Comparison of ENCODE assay signal across 8 mouse cellular contexts in the genomic region with DNA sequence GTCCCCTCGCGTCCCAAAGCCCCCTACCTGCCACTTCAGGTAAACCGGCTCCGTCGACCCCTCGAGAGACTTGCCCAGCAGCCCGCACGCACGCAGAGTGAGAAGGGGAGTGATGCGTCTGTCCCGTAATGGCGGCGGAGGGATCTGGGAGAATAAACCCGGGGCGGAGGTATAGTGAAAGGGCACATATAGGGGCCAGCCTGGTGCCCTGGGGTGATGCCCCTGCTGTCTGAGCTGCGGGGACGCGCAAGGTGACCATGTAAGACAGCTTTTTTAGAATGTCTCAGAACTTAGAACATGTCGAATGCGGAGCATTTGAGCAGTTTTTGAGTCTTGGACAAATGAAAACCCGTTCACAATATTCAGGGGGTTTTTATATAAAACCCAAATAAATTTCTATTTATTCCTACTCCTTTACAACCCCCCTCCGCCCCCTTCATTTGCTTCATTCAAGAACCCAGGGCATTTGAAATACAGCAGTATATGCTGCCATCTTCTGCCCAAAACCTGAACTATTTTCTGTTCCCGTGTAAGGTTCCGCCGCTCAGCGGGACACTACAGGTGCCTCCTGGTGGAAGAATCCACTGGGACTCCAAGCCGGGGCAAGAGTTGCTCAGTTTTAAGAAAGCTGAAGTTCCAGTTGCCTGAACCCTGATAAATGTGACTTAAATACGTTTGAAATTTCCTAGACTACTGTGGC. TPM values are rescaled to one million over a fixed set of nuclear protein-coding genes. Genes with fewer than 3 reads are reported as not detected.
A peak's percentile ranks its signal among the peaks of the same experiment; 100 is the strongest.
DNase-seq lines count a peak whose midpoint lies in the region; ATAC-seq and TF ChIP-seq lines count a peak whose summit lies in the region.

A gene (minus strand): TSS at position 250 of the 700 bp plus-strand sequence.

- TF ChIP-seq POLR2A in cerebellum, adult 2 months (IDR thresholded peaks at IDR 0.05; ENCODE audit: borderline replicate concordance, insufficient read depth, low read length), result no peak
- no peak for TF ChIP-seq POLR2A in lung, adult 2 months (IDR thresholded peaks at IDR 0.05; ENCODE audit: borderline replicate concordance, extremely low read depth, low read depth, low read length)

- peak within 1 kb of the TSS; percentile 76 for H3K4me2 ChIP-seq in neural tube, embryonic 15.5 days

- H3K36me3 ChIP-seq in neural tube, embryonic 15.5 days, result no peaks in the 10 kb centered on the region

- TF ChIP-seq CTCF in cerebellum, adult 2 months (IDR thresholded peaks at IDR 0.05; ENCODE audit: borderline replicate concordance, insufficient read depth, low read depth, low read length), result peak; percentile 60
- TF ChIP-seq CTCF in layer of hippocampus, adult 2 months (conservative IDR thresholded peaks at IDR 0.05), result peak; percentile 77
- TF ChIP-seq CTCF in lung, adult 2 months (IDR thresholded peaks at IDR 0.05; ENCODE audit: insufficient read depth, low read length), result peak; percentile 61

- ATAC-seq in hematopoietic stem cell, adult 5-6 weeks (replicated peaks in 1 of 2; ENCODE audit: insufficient read depth in 1 of 2, low FRiP score in 2 of 2, low TSS enrichment in 1 of 2, low read depth in 1 of 2, poor library complexity in 2 of 2, severe bottlenecking in 2 of 2), result peak; percentile 84 to 86
- ATAC-seq in neural tube, embryonic 15.5 days (ENCODE audit: low FRiP score), result 0 out of 2 replicates have a peak, but pooled peaks have one; percentile 11

- no peak within 1 kb of the TSS for H3K27ac ChIP-seq in cerebellum, adult 2 months (ENCODE audit: insufficient read depth, low read length)
- H3K27ac ChIP-seq in layer of hippocampus, adult 2 months, result no peak within 1 kb of the TSS
- H3K27ac ChIP-seq in neural tube, embryonic 15.5 days (replicated peaks), result no peak within 1 kb of the TSS

- H3K9ac ChIP-seq in neural tube, embryonic 15.5 days (replicated peaks), result peak within 1 kb of the TSS; percentile 30; the same call in 1 of the 2 replicates

- H3K4me1 ChIP-seq in cerebellum, adult 2 months (ENCODE audit: control insufficient read depth, insufficient read depth, low read length), result no peaks in the 10 kb centered on the region
- H3K4me1 ChIP-seq in lung, adult 2 months (ENCODE audit: control insufficient read depth, insufficient read depth, low read length), result no peaks in the 10 kb centered on the region; the same call in 1 of the 2 replicates
- peaks cover 13% of the 10 kb centered on the region for H3K4me1 ChIP-seq in neural tube, embryonic 15.5 days

- H3K27me3 ChIP-seq in cerebellum, adult 2 months (ENCODE audit: control insufficient read depth, insufficient read depth, low read length), result no peaks in the 10 kb centered on the region
- peaks cover 50% of the 10 kb centered on the region for H3K27me3 ChIP-seq in neural tube, embryonic 15.5 days (replicated peaks)

- 14% methylated on average over 28 of the region's 28 CpGs for WGBS in cerebellum, adult 2 months
- WGBS in lung, adult 2 months, result 24% methylated on average over 28 of the region's 28 CpGs
- WGBS in neural tube, embryonic 15.5 days, result 21% methylated on average over 28 of the region's 28 CpGs

- DNase-seq in MEL-GATA-1-ER (ENCODE audit: extremely low read depth, low read depth), result peak; percentile 72
- peak; percentile 50 to 63 for DNase-seq in cerebellum, adult 2 months
- DNase-seq in forelimb bud, embryonic 11.5 days (ENCODE audit: low read depth, low spot score), result peak; percentile 63
- peak; percentile 32 to 55 for DNase-seq in layer of hippocampus, adult 2 months (ENCODE audit: low spot score in 2 of 2)
- DNase-seq in lung, adult 2 months, result peak; percentile 33
- DNase-seq in thymus, postnatal 0 days (ENCODE audit: low spot score), result peak; percentile 52

- H3K4me3 ChIP-seq in cerebellum, adult 2 months (replicated peaks; ENCODE audit: insufficient read depth, low read depth, low read length), result peak within 1 kb of the TSS; percentile 50
- peak within 1 kb of the TSS; percentile 46 for H3K4me3 ChIP-seq in layer of hippocampus, adult 2 months
- peak within 1 kb of the TSS; percentile 67 for H3K4me3 ChIP-seq in lung, adult 2 months (replicated peaks; ENCODE audit: extremely low read depth, low read depth, low read length)
- peak within 1 kb of the TSS; percentile 52 for H3K4me3 ChIP-seq in neural tube, embryonic 15.5 days (replicated peaks)

- no peaks in the 10 kb centered on the region for H3K9me3 ChIP-seq in neural tube, embryonic 15.5 days (replicated peaks)

RNA-seq across cellular contexts. Expression of the gene that starts here (rescaled TPM):
- 155 and 168 TPM in 2 replicates for polyA plus RNA-seq in cerebellum, adult 2 months (2012; rRNA removed)
- total RNA-seq in hematopoietic stem cell, adult 5-6 weeks (2017), result 66.6 and 70.2 TPM in 2 replicates
- 100 to 1,000 TPM; 101 to 111 TPM for total RNA-seq in layer of hippocampus, adult 2 months (2021)
- polyA plus RNA-seq in lung, adult 2 months (2012; rRNA removed), result 128 and 308 TPM in 2 replicates
- polyA plus RNA-seq in neural tube, embryonic 15.5 days (2015; fragmentation: Nextera tagmentation; extraction: Ambion mirVana), result 128 and 132 TPM in 2 replicates
- polyA plus RNA-seq in thymus, postnatal 0 days (2015; fragmentation: Nextera tagmentation; extraction: Ambion mirVana), result 74.0 and 84.3 TPM in 2 replicates
